Mouse (Mus musculus): ENCODE results near the gene Fam213b. TPM values are rescaled to one million over a fixed set of nuclear protein-coding genes. Genes with fewer than 3 reads are reported as not detected.

Fam213b gene
- total and polyA plus RNA-seq, 3 experiments = not detected

DNA sequence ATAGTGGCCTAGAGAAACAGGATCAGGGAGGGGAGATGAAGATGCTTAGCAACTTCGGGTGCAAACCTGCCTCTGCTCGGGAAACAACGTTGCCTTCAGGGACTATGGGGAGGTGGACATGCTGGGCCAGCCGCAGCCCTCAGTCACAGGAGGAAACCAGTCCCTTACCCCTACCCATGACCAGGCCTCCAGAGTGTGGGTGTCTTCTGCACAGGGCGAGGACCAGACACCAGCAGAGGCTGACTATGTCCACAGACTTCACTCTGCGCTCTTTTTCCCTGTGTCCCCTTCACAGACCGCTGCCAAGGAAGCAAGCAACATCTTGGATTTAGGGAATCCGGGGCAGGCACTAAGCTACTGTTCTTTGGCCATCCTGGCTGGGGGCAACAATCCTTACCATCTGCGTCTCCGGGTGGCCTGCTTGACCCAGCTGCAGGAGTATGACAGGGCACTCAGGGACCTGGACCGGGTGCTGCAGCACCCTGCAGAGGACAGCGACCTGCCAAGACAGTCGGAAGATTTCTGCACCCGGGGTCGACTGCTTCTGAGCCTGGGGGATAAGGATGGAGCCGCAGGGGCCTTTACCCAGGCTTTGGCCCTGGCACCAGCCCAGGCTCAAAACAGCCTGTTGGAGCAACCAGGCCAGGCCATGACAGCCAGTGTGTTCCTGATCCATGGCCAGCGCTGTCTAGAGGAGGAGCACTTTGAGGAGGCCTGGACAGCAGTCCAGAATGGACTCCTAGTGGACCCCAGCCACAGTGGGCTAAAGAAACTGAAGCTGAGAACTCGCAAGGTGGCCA, 33.8 kb downstream of the Fam213b start:
- Histone ChIP-seq H3K36me3 (replicated peaks) (no peaks in the 10 kb centered on the region), H3K4me3 (ENCODE audit: low read depth, low read length) (peak overlapping the region; percentile 64; the same call in 1 of the 2 replicates), H3K27me3 (ENCODE audit: insufficient read depth, low read length) (peaks cover 49% of the 10 kb centered on the region), H3K9me3 (replicated peaks) (no peaks in the 10 kb centered on the region), H3K4me1 (ENCODE audit: insufficient read depth, low read depth, low read length) (peaks cover 19% of the 10 kb centered on the region)
- no peak for ATAC-seq (ENCODE audit: extremely low read depth, insufficient number of reproducible peaks, low FRiP score, poor library complexity, severe bottlenecking)
- TF ChIP-seq CTCF (IDR thresholded peaks at IDR 0.05; ENCODE audit: low read depth, low read length) (no peak), TAL1 (conservative IDR thresholded peaks at IDR 0.05; ENCODE audit: low read depth, low read length) (no peak), GATA1 (IDR thresholded peaks at IDR 0.05; ENCODE audit: borderline replicate concordance, low read length) (no peak), POLR2AphosphoS5 (IDR thresholded peaks at IDR 0.05; ENCODE audit: insufficient replicate concordance, low read depth, low read length) (no peak)
- no peak for DNase-seq (ENCODE audit: low spot score)

DNA sequence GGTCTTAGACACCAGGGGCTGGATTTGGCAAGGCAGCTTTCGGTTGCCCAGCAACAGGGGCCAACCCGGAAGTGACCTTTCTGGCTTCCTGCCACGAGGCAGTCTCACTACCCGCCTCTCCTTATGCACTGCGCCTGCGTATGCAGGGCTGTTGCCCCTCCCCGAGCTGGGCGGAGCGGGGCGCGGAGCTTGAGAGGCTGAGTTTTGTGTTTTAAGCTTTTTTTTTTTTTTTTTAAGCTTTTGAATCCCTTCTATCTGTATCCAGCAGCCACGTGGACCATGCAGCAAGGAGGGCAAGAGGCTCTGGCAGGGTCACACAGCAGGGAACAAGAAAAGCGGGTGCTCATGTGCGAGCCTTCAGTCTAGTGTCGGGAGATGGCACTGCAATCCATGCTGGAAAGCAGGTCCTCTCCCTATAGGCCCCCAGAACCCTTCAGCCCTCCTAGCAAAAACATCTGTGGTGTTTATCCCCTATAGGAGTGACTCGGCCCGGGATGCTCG, 34.6 kb downstream of the Fam213b start:
- no peaks in the 10 kb centered on the region for H3K36me3 ChIP-seq (replicated peaks)
- peak; percentile 95 for DNase-seq (ENCODE audit: low spot score)
- ATAC-seq (ENCODE audit: extremely low read depth, insufficient number of reproducible peaks, low FRiP score, poor library complexity, severe bottlenecking) = peak; percentile 99
- peaks cover 19% of the 10 kb centered on the region for H3K4me1 ChIP-seq (ENCODE audit: insufficient read depth, low read depth, low read length)
- TF ChIP-seq GATA1 (IDR thresholded peaks at IDR 0.05; ENCODE audit: borderline replicate concordance, low read length) (no peak), TAL1 (conservative IDR thresholded peaks at IDR 0.05; ENCODE audit: low read depth, low read length) (no peak), POLR2AphosphoS5 (IDR thresholded peaks at IDR 0.05; ENCODE audit: insufficient replicate concordance, low read depth, low read length) (no peak), GATA2 (IDR thresholded peaks at IDR 0.05; ENCODE audit: borderline replicate concordance, low read depth, low read length) (no peak)
- H3K27me3 ChIP-seq (ENCODE audit: insufficient read depth, low read length) = peaks cover 49% of the 10 kb centered on the region
- H3K4me3 ChIP-seq (ENCODE audit: low read depth, low read length) = peak overlapping the region; percentile 64; the same call in 1 of the 2 replicates
- H3K9me3 ChIP-seq (replicated peaks) = no peaks in the 10 kb centered on the region

DNA sequence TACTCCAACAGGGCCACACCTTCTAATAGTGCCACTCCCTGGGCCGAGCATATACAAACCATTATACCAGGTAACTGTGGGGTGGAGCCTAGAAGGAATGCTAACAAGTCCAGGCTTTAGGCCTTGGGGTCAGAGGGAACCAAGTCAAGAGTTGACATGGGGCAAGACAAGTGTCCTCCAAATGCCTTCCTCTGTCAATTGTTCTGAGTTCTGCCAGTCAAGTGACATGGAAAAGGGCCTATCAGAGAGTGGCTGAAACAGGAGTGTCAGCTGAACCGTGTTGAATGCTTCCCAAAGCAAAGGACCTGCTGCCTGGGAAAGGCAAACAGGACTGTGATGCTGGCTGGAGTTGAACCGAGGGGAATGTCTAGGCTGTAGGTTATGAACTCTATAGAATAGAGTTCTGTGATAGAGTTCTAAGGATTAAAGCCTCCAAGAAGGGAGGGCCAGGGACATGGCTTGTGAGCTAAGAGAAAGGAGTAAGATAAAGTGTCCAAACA, 35.4 kb downstream of the Fam213b start:
- TF ChIP-seq CTCF (IDR thresholded peaks at IDR 0.05; ENCODE audit: low read depth, low read length) (no peak), TAL1 (conservative IDR thresholded peaks at IDR 0.05; ENCODE audit: low read depth, low read length) (no peak), GATA2 (IDR thresholded peaks at IDR 0.05; ENCODE audit: borderline replicate concordance, low read depth, low read length) (no peak), POLR2AphosphoS5 (IDR thresholded peaks at IDR 0.05; ENCODE audit: insufficient replicate concordance, low read depth, low read length) (no peak), GATA1 (IDR thresholded peaks at IDR 0.05; ENCODE audit: borderline replicate concordance, low read length) (no peak)
- Histone ChIP-seq H3K27me3 (ENCODE audit: insufficient read depth, low read length) (peaks cover 44% of the 10 kb centered on the region), H3K4me3 (ENCODE audit: low read depth, low read length) (no peak overlapping the region), H3K9me3 (replicated peaks) (no peaks in the 10 kb centered on the region), H3K4me1 (ENCODE audit: insufficient read depth, low read depth, low read length) (peaks cover 19% of the 10 kb centered on the region), H3K36me3 (replicated peaks) (no peaks in the 10 kb centered on the region)
- DNase-seq (ENCODE audit: low spot score) (no peak), ATAC-seq (ENCODE audit: extremely low read depth, insufficient number of reproducible peaks, low FRiP score, poor library complexity, severe bottlenecking) (no peak)

DNA sequence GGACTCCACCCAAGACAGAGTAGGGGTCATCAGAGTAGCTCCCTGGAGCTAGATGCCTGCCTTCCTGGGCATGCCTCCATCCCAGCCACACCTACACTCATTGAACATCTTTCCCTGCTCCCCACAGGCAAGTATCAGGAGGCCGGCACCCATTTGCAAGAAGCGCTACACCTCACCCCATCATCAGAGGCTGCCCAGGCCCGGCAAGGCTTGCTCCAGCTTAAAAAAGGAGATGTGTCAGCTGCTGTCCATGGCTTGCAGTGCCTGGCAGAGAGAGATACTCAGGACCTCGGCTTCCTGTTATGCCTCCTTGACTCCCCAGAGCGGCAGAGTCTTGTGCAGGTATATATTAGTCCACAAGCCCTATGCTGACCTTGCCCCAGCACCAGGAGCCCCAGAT, 37.0 kb downstream of the Fam213b start:
- Histone ChIP-seq H3K4me3 (ENCODE audit: low read depth, low read length) (no peak overlapping the region), H3K27me3 (ENCODE audit: insufficient read depth, low read length) (peaks cover 33% of the 10 kb centered on the region), H3K9me3 (replicated peaks) (no peaks in the 10 kb centered on the region), H3K36me3 (replicated peaks) (no peaks in the 10 kb centered on the region), H3K4me1 (ENCODE audit: insufficient read depth, low read depth, low read length) (peaks cover 19% of the 10 kb centered on the region)
- ATAC-seq (ENCODE audit: extremely low read depth, insufficient number of reproducible peaks, low FRiP score, poor library complexity, severe bottlenecking) = no peak
- TF ChIP-seq GATA1 (IDR thresholded peaks at IDR 0.05; ENCODE audit: borderline replicate concordance, low read length) = no peak
- DNase-seq (ENCODE audit: low spot score) = no peak

DNA sequence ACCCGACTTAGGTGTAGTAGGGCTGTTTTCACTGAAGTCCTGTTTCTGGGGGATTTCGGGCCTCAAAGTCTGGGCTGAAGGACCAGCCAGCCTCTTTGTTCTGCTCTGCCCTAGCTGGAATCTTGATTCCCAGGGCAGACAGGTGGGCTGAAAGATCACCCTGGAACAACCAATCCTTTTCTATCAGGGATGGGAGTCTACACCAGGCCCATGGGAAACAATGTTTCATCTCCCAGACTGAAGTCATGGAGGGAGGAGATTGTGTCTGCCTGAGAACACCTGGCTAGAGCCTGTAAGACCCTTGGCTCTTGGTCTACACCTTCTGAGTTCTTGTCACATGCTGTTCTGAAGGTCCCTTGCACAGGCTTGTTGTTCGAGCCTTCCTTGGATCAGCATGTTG, 40.3 kb downstream of the Fam213b start:
- H3K27me3 ChIP-seq (ENCODE audit: insufficient read depth, low read length) = peaks cover 27% of the 10 kb centered on the region

DNA sequence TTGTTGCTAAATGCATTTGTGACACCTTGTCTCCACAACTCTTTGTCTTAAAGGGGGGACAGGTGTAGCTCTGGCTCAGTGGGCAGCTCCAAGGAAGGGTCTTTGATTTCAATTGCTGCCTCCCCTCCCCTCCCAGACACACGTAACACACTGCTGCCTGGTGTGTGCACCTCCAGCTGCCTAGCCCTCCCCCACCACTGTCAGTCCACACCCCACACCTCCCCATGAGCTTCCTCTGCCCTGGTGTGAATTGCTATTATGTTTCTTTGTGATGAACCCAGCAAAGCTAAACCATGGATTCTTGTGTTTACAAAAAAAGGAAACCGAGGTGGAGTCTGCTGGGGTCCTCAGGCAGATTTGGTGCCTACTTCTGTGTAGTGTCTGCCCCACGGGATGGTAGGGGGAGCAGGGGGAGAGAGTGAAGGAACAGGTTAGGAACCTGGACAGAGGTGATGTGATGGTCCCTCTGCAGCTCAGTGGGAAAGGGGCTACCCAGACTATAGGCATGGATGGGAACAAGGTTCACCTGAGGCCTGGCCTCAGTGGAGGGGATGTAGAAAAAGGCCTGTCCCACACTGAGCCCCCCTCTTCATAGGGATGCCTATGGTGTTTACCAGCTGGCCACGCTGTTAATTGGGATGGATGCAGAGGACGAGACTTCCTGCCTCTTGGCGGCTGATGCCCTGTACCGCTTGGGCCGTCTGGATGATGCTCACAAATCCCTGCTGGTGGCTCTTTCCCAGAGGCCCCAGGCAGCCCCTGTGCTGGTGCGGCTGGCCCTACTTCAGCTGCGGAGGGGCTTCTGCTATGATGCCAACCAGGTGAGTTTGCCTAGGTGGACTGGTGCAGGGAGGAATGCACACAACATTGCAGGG, 41.3 kb downstream of the Fam213b start:
- H3K36me3 ChIP-seq (replicated peaks) = no peaks in the 10 kb centered on the region
- no peaks in the 10 kb centered on the region; the same call in 1 of the 2 replicates for H3K4me1 ChIP-seq (ENCODE audit: insufficient read depth, low read depth, low read length)
- peaks cover 12% of the 10 kb centered on the region for H3K9me3 ChIP-seq (replicated peaks)
- ATAC-seq (ENCODE audit: extremely low read depth, insufficient number of reproducible peaks, low FRiP score, poor library complexity, severe bottlenecking) (no peak), DNase-seq (ENCODE audit: low spot score) (no peak)
- peaks cover 27% of the 10 kb centered on the region for H3K27me3 ChIP-seq (ENCODE audit: insufficient read depth, low read length)
- TF ChIP-seq TAL1 (conservative IDR thresholded peaks at IDR 0.05; ENCODE audit: low read depth, low read length) = no peak
- no peak for TF ChIP-seq CTCF (IDR thresholded peaks at IDR 0.05; ENCODE audit: low read depth, low read length)
- no peak for TF ChIP-seq GATA2 (IDR thresholded peaks at IDR 0.05; ENCODE audit: borderline replicate concordance, low read depth, low read length)
- TF ChIP-seq POLR2AphosphoS5 (IDR thresholded peaks at IDR 0.05; ENCODE audit: insufficient replicate concordance, low read depth, low read length) = no peak
- no peak for TF ChIP-seq GATA1 (IDR thresholded peaks at IDR 0.05; ENCODE audit: borderline replicate concordance, low read length)
- H3K4me3 ChIP-seq (ENCODE audit: low read depth, low read length) = no peak overlapping the region

More for the DNA sequence above, 40.3 kb downstream of the Fam213b start:
- peaks cover 3% of the 10 kb centered on the region for H3K4me1 ChIP-seq (ENCODE audit: insufficient read depth, low read depth, low read length)
- DNase-seq (ENCODE audit: low spot score) (no peak), ATAC-seq (ENCODE audit: extremely low read depth, insufficient number of reproducible peaks, low FRiP score, poor library complexity, severe bottlenecking) (no peak)
- peaks cover 12% of the 10 kb centered on the region for H3K9me3 ChIP-seq (replicated peaks)
- TF ChIP-seq CTCF (IDR thresholded peaks at IDR 0.05; ENCODE audit: low read depth, low read length) (no peak), POLR2AphosphoS5 (IDR thresholded peaks at IDR 0.05; ENCODE audit: insufficient replicate concordance, low read depth, low read length) (no peak), GATA1 (IDR thresholded peaks at IDR 0.05; ENCODE audit: borderline replicate concordance, low read length) (no peak), GATA2 (IDR thresholded peaks at IDR 0.05; ENCODE audit: borderline replicate concordance, low read depth, low read length) (no peak), TAL1 (conservative IDR thresholded peaks at IDR 0.05; ENCODE audit: low read depth, low read length) (no peak)
- H3K36me3 ChIP-seq (replicated peaks) = no peaks in the 10 kb centered on the region
- H3K4me3 ChIP-seq (ENCODE audit: low read depth, low read length) = no peak overlapping the region

All from G1E (cell line).